Mouse (Mus musculus) kidney, postnatal 4 days (tissue): ENCODE data around the gene Ubl7.
A peak's percentile ranks its signal among the peaks of the same experiment; 100 is the strongest.
"Not testable (repeated sequence)": the region's sequence is repeated elsewhere in the genome, so short reads cannot be mapped to it uniquely, and the experiment has no call there.

Experiments
- DNase-seq, 2 experiments: peaks; one replicate each; pipeline ENCODE4 v3.0.0; 2021; ENCODE audit warnings: mixed read lengths in 2 of 2

Gene Ubl7

GRCm38 (mm10) chr9:57910254-57911160 lies at the start of gene Ubl7:
TSS of gene Ubl7 (plus strand) at chr9:57910979.
- DNase-seq: peak; percentile 91 to 95

GRCm38 (mm10) chr9:57861951-57862471 lies 48.8 kb upstream of the Ubl7 start:
- DNase-seq: peak; percentile 37 to 56

GRCm38 (mm10) chr9:57864336-57864735 lies 46.4 kb upstream of the Ubl7 start:
- DNase-seq: no peak

GRCm38 (mm10) chr9:57866530-57866929 lies 44.2 kb upstream of the Ubl7 start:
- DNase-seq: no peak

- no peak for DNase-seq
These were observed 43.5 kb upstream of the Ubl7 start for GRCm38 (mm10) chr9:57867236-57867635.

GRCm38 (mm10) chr9:57867880-57868279 lies 42.9 kb upstream of the Ubl7 start:
- no peak for DNase-seq

- DNase-seq: no peak
These were observed 42.0 kb upstream of the Ubl7 start for GRCm38 (mm10) chr9:57868767-57869166.

- DNase-seq: no peak
These were observed 40.4 kb upstream of the Ubl7 start for GRCm38 (mm10) chr9:57870273-57870816.

GRCm38 (mm10) chr9:57874134-57874533 lies 36.6 kb upstream of the Ubl7 start:
- no peak for DNase-seq

GRCm38 (mm10) chr9:57874994-57875393 lies 35.8 kb upstream of the Ubl7 start:
- no peak for DNase-seq

GRCm38 (mm10) chr9:57879213-57879612 lies 31.6 kb upstream of the Ubl7 start:
- no peak for DNase-seq

- DNase-seq: no peak
These were observed 30.5 kb upstream of the Ubl7 start for GRCm38 (mm10) chr9:57880278-57880677.

GRCm38 (mm10) chr9:57881781-57882180 lies 29.0 kb upstream of the Ubl7 start:
- not testable (repeated sequence) for DNase-seq

- no peak for DNase-seq
These were observed 27.4 kb upstream of the Ubl7 start for GRCm38 (mm10) chr9:57883413-57883812.

- peak; percentile 9 to 37 for DNase-seq
These were observed 22.7 kb upstream of the Ubl7 start for GRCm38 (mm10) chr9:57888119-57888518.

GRCm38 (mm10) chr9:57900478-57900877 lies 10.3 kb upstream of the Ubl7 start:
- DNase-seq: no peak

GRCm38 (mm10) chr9:57901197-57901596 lies 9.6 kb upstream of the Ubl7 start:
- DNase-seq: no peak

GRCm38 (mm10) chr9:57901601-57902000 lies 9.2 kb upstream of the Ubl7 start:
- DNase-seq: no peak

- DNase-seq: no peak
These were observed 8.6 kb upstream of the Ubl7 start for GRCm38 (mm10) chr9:57902132-57902531.

- no peak for DNase-seq
These were observed 7.1 kb upstream of the Ubl7 start for GRCm38 (mm10) chr9:57903589-57904249.

GRCm38 (mm10) chr9:57904250-57904644 lies 6.5 kb upstream of the Ubl7 start:
- DNase-seq: no peak

- DNase-seq: no peak
These were observed 3.6 kb upstream of the Ubl7 start for GRCm38 (mm10) chr9:57907206-57907605.

GRCm38 (mm10) chr9:57912571-57912970 lies 1.8 kb downstream of the Ubl7 start:
- DNase-seq: no peak
